Mouse (Mus musculus): ENCODE results near the gene Eid2b. TPM values are rescaled to one million over a fixed set of nuclear protein-coding genes. Genes with fewer than 3 reads are reported as not detected.

Gene Eid2b
- polyA plus RNA-seq, 1 experiment from 2014 or later: 7.9 TPM

DNA sequence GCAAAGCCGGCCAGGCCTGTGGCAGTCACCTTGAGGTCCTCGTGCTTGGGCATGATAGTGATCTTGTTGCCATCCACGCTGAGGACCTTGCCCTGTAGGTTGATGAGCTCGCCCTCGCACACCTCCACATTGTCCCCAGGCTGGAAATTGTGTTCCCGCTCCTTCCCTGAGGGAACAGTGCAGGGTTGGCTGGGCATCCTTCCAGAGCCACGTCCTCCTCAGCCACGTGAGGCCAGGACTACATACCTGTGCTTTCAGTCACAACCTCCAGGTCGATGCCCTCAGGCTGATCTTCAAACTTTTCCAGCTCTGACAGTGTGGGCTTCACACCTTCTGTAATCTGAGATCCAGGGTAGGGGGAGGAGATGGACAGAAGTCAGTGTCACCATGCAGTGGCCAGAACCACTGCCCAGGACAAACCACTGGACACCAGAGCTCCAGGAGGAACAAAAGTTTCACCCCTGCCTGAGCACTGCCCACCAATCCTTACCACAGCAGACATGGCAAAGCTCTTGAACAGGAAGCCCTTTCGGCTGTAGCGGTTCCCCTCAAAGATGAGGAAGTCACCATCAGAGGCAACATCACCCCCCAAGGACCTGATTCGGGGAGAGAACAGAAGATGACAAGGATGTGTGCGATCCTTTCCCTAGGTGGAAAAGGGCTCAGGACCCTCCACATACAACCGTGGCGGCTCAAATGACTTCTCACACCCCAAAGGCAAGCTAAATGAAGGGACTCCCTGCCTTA is 44.6 kb downstream of the Eid2b start:
- 90% methylated on average over 15 of the region's 15 CpGs for WGBS
- H3K27ac ChIP-seq (replicated peaks): no peak overlapping the region
- no peak overlapping the region for H3K4me2 ChIP-seq (replicated peaks; ENCODE audit: low read depth)
- no peaks in the 10 kb centered on the region for H3K4me1 ChIP-seq (replicated peaks; ENCODE audit: control insufficient read depth, insufficient read depth)
- DNase-seq (ENCODE audit: low spot score): no peak
- no peaks in the 10 kb centered on the region for H3K9me3 ChIP-seq (ENCODE audit: control insufficient read depth, low read length)
- no peak overlapping the region for H3K4me3 ChIP-seq (ENCODE audit: low read depth, low read length)
- no peak for TF ChIP-seq EP300 (optimal IDR thresholded peaks at IDR 0.05)
- TF ChIP-seq CTCF (IDR thresholded peaks at IDR 0.05; ENCODE audit: low read depth): no peak
- peaks cover 61% of the 10 kb centered on the region for H3K36me3 ChIP-seq (ENCODE audit: control insufficient read depth, insufficient read depth, low read length)
- no peak overlapping the region for H3K9ac ChIP-seq (ENCODE audit: low read length)
- H3K27me3 ChIP-seq (ENCODE audit: control insufficient read depth, insufficient read depth, low read length): no peaks in the 10 kb centered on the region
- ATAC-seq (ENCODE audit: low FRiP score, low TSS enrichment): no peak

GRCm38 (mm10) chr7:28325293-28325692 is 47.8 kb downstream of the Eid2b start:
- H3K9me3 ChIP-seq (ENCODE audit: control insufficient read depth, low read length): no peaks in the 10 kb centered on the region
- no peak overlapping the region for H3K27ac ChIP-seq (replicated peaks)
- H3K9ac ChIP-seq (ENCODE audit: low read length): no peak overlapping the region
- ATAC-seq (ENCODE audit: low FRiP score, low TSS enrichment) (no peak), DNase-seq (ENCODE audit: low spot score) (no peak)
- no peaks in the 10 kb centered on the region for H3K27me3 ChIP-seq (ENCODE audit: control insufficient read depth, insufficient read depth, low read length)
- TF ChIP-seq EP300 (optimal IDR thresholded peaks at IDR 0.05): no peak
- TF ChIP-seq CTCF (IDR thresholded peaks at IDR 0.05; ENCODE audit: low read depth): no peak
- H3K4me1 ChIP-seq (replicated peaks; ENCODE audit: control insufficient read depth, insufficient read depth): no peaks in the 10 kb centered on the region
- H3K4me2 ChIP-seq (replicated peaks; ENCODE audit: low read depth): no peak overlapping the region
- H3K36me3 ChIP-seq (ENCODE audit: control insufficient read depth, insufficient read depth, low read length): peaks cover 52% of the 10 kb centered on the region
- no peak overlapping the region for H3K4me3 ChIP-seq (ENCODE audit: low read depth, low read length)
- WGBS: 97% methylated on average over 8 of the region's 8 CpGs

DNA sequence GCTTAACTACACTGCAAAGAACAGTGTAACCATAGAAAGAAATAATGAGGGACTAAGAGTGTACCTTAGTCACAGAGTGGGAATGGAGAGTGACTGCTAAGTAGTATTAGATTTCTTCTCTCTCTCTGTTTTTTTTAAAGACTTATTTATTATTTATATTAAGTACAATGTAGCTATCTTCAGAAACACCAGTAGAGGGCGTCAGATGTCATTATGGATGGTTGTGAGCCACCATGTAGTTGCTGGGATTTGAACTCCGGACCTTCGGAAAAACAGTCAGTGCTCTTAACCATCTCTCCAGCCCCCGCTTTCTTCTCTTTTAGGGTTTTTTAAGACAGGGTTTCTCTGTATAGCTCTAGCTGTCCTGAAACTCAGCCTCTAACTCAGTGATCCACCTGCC is 48.9 kb downstream of the Eid2b start:
- WGBS: 87% methylated on average over 4 of the region's 4 CpGs
- H3K36me3 ChIP-seq (ENCODE audit: control insufficient read depth, insufficient read depth, low read length): peaks cover 51% of the 10 kb centered on the region

DNA sequence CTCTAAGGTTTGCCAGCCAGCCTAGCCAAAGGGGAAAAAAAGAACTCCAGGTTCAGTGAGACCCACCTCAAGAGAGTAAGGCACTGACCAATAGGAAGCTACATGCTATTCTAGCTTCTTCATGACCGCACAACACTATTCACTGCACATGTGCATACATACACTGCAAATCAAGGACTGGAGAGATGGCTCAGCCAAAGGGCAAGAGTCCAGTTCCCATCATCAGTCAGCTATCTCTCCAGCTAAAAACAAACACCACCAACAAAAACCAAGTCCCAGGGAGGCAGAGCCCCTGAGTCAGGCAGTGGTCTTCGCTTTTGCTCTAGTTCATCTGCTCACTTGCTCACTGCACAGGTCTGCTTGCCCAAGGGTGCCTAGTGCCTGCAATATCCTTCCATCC is 50.7 kb downstream of the Eid2b start:
- peaks cover 36% of the 10 kb centered on the region for H3K36me3 ChIP-seq (ENCODE audit: control insufficient read depth, insufficient read depth, low read length)
- ATAC-seq (ENCODE audit: low FRiP score, low TSS enrichment) (no peak), DNase-seq (ENCODE audit: low spot score) (no peak)
- no peaks in the 10 kb centered on the region for H3K27me3 ChIP-seq (ENCODE audit: control insufficient read depth, insufficient read depth, low read length)
- H3K4me1 ChIP-seq (replicated peaks; ENCODE audit: control insufficient read depth, insufficient read depth): no peaks in the 10 kb centered on the region
- H3K27ac ChIP-seq (replicated peaks): no peak overlapping the region
- H3K4me2 ChIP-seq (replicated peaks; ENCODE audit: low read depth): no peak overlapping the region
- no peak overlapping the region for H3K9ac ChIP-seq (ENCODE audit: low read length)
- H3K9me3 ChIP-seq (ENCODE audit: control insufficient read depth, low read length): no peaks in the 10 kb centered on the region
- TF ChIP-seq CTCF (IDR thresholded peaks at IDR 0.05; ENCODE audit: low read depth) (no peak), EP300 (optimal IDR thresholded peaks at IDR 0.05) (no peak)
- WGBS: 100% methylated on average over 2 of the region's 2 CpGs
- H3K4me3 ChIP-seq (ENCODE audit: low read depth, low read length): no peak overlapping the region

More for the DNA sequence above, 48.9 kb downstream of the Eid2b start:
- H3K4me1 ChIP-seq (replicated peaks; ENCODE audit: control insufficient read depth, insufficient read depth): no peaks in the 10 kb centered on the region
- H3K4me3 ChIP-seq (ENCODE audit: low read depth, low read length): no peak overlapping the region
- H3K27ac ChIP-seq (replicated peaks): no peak overlapping the region
- no peaks in the 10 kb centered on the region for H3K9me3 ChIP-seq (ENCODE audit: control insufficient read depth, low read length)
- ATAC-seq (ENCODE audit: low FRiP score, low TSS enrichment): no peak
- no peak for DNase-seq (ENCODE audit: low spot score)
- H3K4me2 ChIP-seq (replicated peaks; ENCODE audit: low read depth): no peak overlapping the region
- peak; percentile 42 for TF ChIP-seq CTCF (IDR thresholded peaks at IDR 0.05; ENCODE audit: low read depth)
- no peak for TF ChIP-seq EP300 (optimal IDR thresholded peaks at IDR 0.05)
- no peak overlapping the region for H3K9ac ChIP-seq (ENCODE audit: low read length)
- no peaks in the 10 kb centered on the region for H3K27me3 ChIP-seq (ENCODE audit: control insufficient read depth, insufficient read depth, low read length)

Other genes with a start within 250 kb of the Eid2b start
- 167 and 173 TPM in 2 replicates for gene Psmc4, start 227.6 kb upstream of the Eid2b start, polyA plus RNA-seq (2015; fragmentation: Nextera tagmentation; extraction: Ambion mirVana)
- gene Fcgbp, start 206.5 kb upstream of the Eid2b start, polyA plus RNA-seq (2015; fragmentation: Nextera tagmentation; extraction: Ambion mirVana): 17.1 and 32.2 TPM in 2 replicates
- gene 9530053A07Rik, start 148.3 kb upstream of the Eid2b start, polyA plus RNA-seq (2015; fragmentation: Nextera tagmentation; extraction: Ambion mirVana): 0.08 and 0.12 TPM in 2 replicates
- gene Fbl, start 108.0 kb upstream of the Eid2b start, polyA plus RNA-seq (2015; fragmentation: Nextera tagmentation; extraction: Ambion mirVana): 57.1 and 61.6 TPM in 2 replicates
- 4.6 and 5.7 TPM in 2 replicates for gene Dyrk1b, start 98.3 kb upstream of the Eid2b start, polyA plus RNA-seq (2015; fragmentation: Nextera tagmentation; extraction: Ambion mirVana)
- 4.5 and 4.8 TPM in 2 replicates for gene Eid2, start 9.9 kb upstream of the Eid2b start, polyA plus RNA-seq (2015; fragmentation: Nextera tagmentation; extraction: Ambion mirVana)
- gene Selenov, start 13.4 kb downstream of the Eid2b start, polyA plus RNA-seq (2015; fragmentation: Nextera tagmentation; extraction: Ambion mirVana): 0.22 and 0.33 TPM in 2 replicates
- 0.92 and 0.96 TPM in 2 replicates for gene Dll3, start 24.5 kb downstream of the Eid2b start, polyA plus RNA-seq (2015; fragmentation: Nextera tagmentation; extraction: Ambion mirVana)
- gene Timm50, start 34.3 kb downstream of the Eid2b start, polyA plus RNA-seq (2015; fragmentation: Nextera tagmentation; extraction: Ambion mirVana): 69.4 and 69.6 TPM in 2 replicates
- gene Supt5, start 61.0 kb downstream of the Eid2b start, polyA plus RNA-seq (2015; fragmentation: Nextera tagmentation; extraction: Ambion mirVana): 31.5 and 35.7 TPM in 2 replicates
- 880 and 955 TPM in 2 replicates for gene Rps16, start 72.9 kb downstream of the Eid2b start, polyA plus RNA-seq (2015; fragmentation: Nextera tagmentation; extraction: Ambion mirVana)
- gene Plekhg2, start 94.9 kb downstream of the Eid2b start, polyA plus RNA-seq (2015; fragmentation: Nextera tagmentation; extraction: Ambion mirVana): 13.4 and 15.1 TPM in 2 replicates
- gene Zfp36, start 102.5 kb downstream of the Eid2b start, polyA plus RNA-seq (2015; fragmentation: Nextera tagmentation; extraction: Ambion mirVana): 29.1 and 29.4 TPM in 2 replicates
- gene Med29, start 115.0 kb downstream of the Eid2b start, polyA plus RNA-seq (2015; fragmentation: Nextera tagmentation; extraction: Ambion mirVana): 27.5 and 28.3 TPM in 2 replicates
- 35.9 and 38.6 TPM in 2 replicates for gene Paf1, start 115.2 kb downstream of the Eid2b start, polyA plus RNA-seq (2015; fragmentation: Nextera tagmentation; extraction: Ambion mirVana)
- gene Gmfg, start 159.7 kb downstream of the Eid2b start, polyA plus RNA-seq (2015; fragmentation: Nextera tagmentation; extraction: Ambion mirVana): 18.9 and 23.1 TPM in 2 replicates
- 0.96 and 1.3 TPM in 2 replicates for gene Lrfn1, start 174.2 kb downstream of the Eid2b start, polyA plus RNA-seq (2015; fragmentation: Nextera tagmentation; extraction: Ambion mirVana)
- not detected in 2 replicates for gene Ifnl2, start 232.7 kb downstream of the Eid2b start, polyA plus RNA-seq (2015; fragmentation: Nextera tagmentation; extraction: Ambion mirVana)
- gene Ifnl3, start 245.1 kb downstream of the Eid2b start, polyA plus RNA-seq (2015; fragmentation: Nextera tagmentation; extraction: Ambion mirVana): not detected in 2 replicates